Mouse (Mus musculus) kidney, postnatal 0 days (tissue): ENCODE data around the gene Tesk1. TPM values are rescaled to one million over a fixed set of nuclear protein-coding genes. Genes with fewer than 3 reads are reported as not detected.
A peak's percentile ranks its signal among the peaks of the same experiment; 100 is the strongest.

Experiments used
- ATAC-seq: fragments of 200-750 bp; cut with Nextera tagmentation; replicated peaks from 2 replicates; pipeline ENCODE4 v1.8.0; 2017; ENCODE audit warnings: low read depth, moderate number of reproducible peaks, moderate TSS enrichment, moderate library complexity; ENCODE audit not compliant: low FRiP score
- DNase-seq: peaks from one replicate; pipeline ENCODE4 v3.0.0-alpha.2; 2016; ENCODE audit warnings: low spot score
- H3K27ac ChIP-seq: fragments of 300-500 bp; sonication (generic); 2 replicates; pipeline ENCODE4 v1.5.1; 2014; ENCODE audit warnings: mild to moderate bottlenecking
- H3K27me3 ChIP-seq: fragments of 300-500 bp; sonication (generic); 2 replicates; pipeline ENCODE4 v1.6.1; 2014; ENCODE audit warnings: low read length, mixed read lengths; ENCODE audit not compliant: insufficient read depth
- H3K36me3 ChIP-seq: fragments of 300-500 bp; sonication (generic); 2 replicates; pipeline ENCODE4 v1.6.1; 2014; ENCODE audit warnings: low read length, mixed read lengths; ENCODE audit not compliant: insufficient read depth
- H3K4me1 ChIP-seq: fragments of 300-500 bp; sonication (generic); replicated peaks from 2 replicates; pipeline ENCODE4 v1.6.1; 2014; ENCODE audit warnings: antibody characterized with exemption, low read length, mixed read lengths; ENCODE audit not compliant: insufficient read depth
- H3K4me2 ChIP-seq: fragments of 300-500 bp; sonication (generic); 2 replicates; pipeline ENCODE4 v1.6.1; 2014; ENCODE audit warnings: mild to moderate bottlenecking, low read length, moderate library complexity, mixed read lengths
- H3K4me3 ChIP-seq: fragments of 300-500 bp; sonication (generic); replicated peaks from 2 replicates; pipeline ENCODE4 v1.5.1; 2014; ENCODE audit warnings: low read depth, low read length
- H3K9ac ChIP-seq: fragments of 300-500 bp; sonication (generic); 2 replicates; pipeline ENCODE4 v1.6.1; 2014; ENCODE audit warnings: low read depth, low read length
- H3K9me3 ChIP-seq: fragments of 300-500 bp; sonication (generic); replicated peaks from 2 replicates; pipeline ENCODE4 v1.6.1; 2016; ENCODE audit warnings: low read length, inconsistent platforms, mixed read lengths
- CTCF ChIP-seq: IDR thresholded peaks from 2 replicates; pipeline ENCODE4 v1.5.1; 2016; ENCODE audit warnings: antibody characterized with exemption, low read depth, mild to moderate bottlenecking, moderate library complexity
- WGBS: fragments of 180-500 bp; shearing (Covaris S2); extraction: QIAGEN DNeasy Blood & Tissue Kit; methylation state at CpG from one replicate; pipeline ENCODE4 v1.1.7; 2014; 5-methylcytosine and 5-hydroxymethylcytosine counted together
- polyA plus RNA-seq: library from polyadenylated mRNA; unstranded; fragments of >200 nt; fragmentation: Nextera tagmentation; extraction: Ambion mirVana; gene quantifications from 2 replicates; pipeline ENCODE4 v1.2.1, GENCODE M21; 2015

Gene Tesk1
- polyA plus RNA-seq, 1 experiment from 2014 or later = 9.1 TPM

DNA sequence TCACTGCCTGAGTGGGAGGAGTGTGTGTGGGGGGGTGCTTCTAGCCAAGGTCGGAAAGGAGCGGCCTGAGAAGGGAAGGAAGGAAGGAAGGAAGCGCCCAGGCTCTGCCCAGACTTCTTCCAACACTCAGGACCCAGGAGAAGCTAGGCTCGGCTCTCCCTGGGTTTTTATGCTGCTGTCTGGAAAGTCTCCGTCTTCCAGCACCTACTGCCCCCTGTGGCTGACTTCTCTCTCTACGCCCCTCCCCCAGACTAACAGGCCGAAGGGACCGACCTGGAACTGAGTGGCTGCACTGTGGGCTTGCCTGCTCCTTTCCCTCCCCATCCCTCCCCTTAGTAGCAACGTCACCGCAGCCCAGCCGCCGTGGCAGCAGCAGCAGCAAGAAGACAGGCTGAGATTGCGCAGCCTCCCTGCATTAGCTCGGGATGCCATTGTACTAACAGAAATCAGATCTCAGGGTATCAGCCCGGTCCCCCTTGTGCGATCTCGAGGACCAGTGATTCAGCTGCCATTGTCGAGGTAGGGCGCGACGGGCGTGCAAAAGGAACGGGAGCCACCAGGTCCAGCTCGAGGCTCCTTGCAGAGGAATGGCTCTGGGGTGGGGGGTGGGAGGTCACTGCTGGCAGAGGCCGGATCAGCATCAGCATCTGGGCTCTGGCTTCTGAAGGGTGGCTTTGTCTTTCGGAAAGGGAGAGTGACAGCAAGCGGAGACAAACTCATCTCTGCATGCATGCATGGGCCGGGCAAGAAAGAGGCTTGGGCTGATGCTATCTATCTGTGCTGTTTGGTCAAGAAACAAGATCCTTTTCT, 35.4 kb upstream of the Tesk1 start:
- H3K4me1 ChIP-seq = peaks cover 31% of the 10 kb centered on the region
- no peaks in the 10 kb centered on the region for H3K9me3 ChIP-seq
- peak overlapping the region; percentile 57 for H3K9ac ChIP-seq
- peak overlapping the region; percentile 92 for H3K27ac ChIP-seq
- H3K4me3 ChIP-seq = peak overlapping the region; percentile 46
- peak; percentile 99 for DNase-seq
- no peaks in the 10 kb centered on the region for H3K36me3 ChIP-seq
- peak; percentile 94 for ATAC-seq
- TF ChIP-seq CTCF = peak; percentile 82
- WGBS = 2% methylated on average over 28 of the region's 28 CpGs
- peak overlapping the region; percentile 81 for H3K4me2 ChIP-seq
- H3K27me3 ChIP-seq = no peaks in the 10 kb centered on the region

- H3K27me3 ChIP-seq = no peaks in the 10 kb centered on the region
- peak overlapping the region; percentile 57 for H3K9ac ChIP-seq
- H3K4me1 ChIP-seq = peaks cover 26% of the 10 kb centered on the region
- H3K9me3 ChIP-seq = no peaks in the 10 kb centered on the region
- peak overlapping the region; percentile 81 for H3K4me2 ChIP-seq
- TF ChIP-seq CTCF = no peak
- 55% methylated on average over 12 of the region's 12 CpGs for WGBS
- H3K4me3 ChIP-seq = peak overlapping the region; percentile 46
- ATAC-seq (no peak), DNase-seq (no peak)
- H3K36me3 ChIP-seq = no peaks in the 10 kb centered on the region
- H3K27ac ChIP-seq = peak overlapping the region; percentile 92
These were observed 34.4 kb upstream of the Tesk1 start for GRCm38 (mm10) chr4:43407071-43407920.

DNA sequence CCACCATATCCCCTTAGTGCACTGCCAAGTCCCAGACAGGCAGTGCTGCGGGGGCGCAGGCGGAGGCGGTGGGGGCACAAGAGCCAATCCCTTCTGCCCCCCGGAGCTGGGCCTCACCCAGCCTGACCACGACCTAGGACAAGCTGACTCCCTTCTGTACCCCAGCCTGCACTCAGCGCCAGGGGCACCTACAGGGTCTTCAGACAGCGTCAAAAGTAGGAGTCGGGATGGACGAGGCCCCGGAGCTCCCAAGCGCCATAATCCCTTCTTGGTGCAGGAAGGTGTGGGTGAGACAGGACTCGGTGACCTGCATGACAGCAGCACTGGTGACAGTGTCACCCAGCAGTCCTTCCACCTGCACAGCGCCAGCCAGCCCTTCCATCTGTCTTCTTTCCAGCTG, 27.0 kb upstream of the Tesk1 start:
- Histone ChIP-seq H3K4me2 (no peak overlapping the region), H3K36me3 (peaks cover 22% of the 10 kb centered on the region; the same call in 1 of the 2 replicates), H3K9ac (no peak overlapping the region), H3K9me3 (no peaks in the 10 kb centered on the region), H3K4me3 (no peak overlapping the region), H3K27me3 (no peaks in the 10 kb centered on the region), H3K27ac (no peak overlapping the region), H3K4me1 (peaks cover 32% of the 10 kb centered on the region)
- WGBS = 86% methylated on average over 14 of the region's 14 CpGs
- no peak for TF ChIP-seq CTCF
- ATAC-seq (no peak), DNase-seq (no peak)

DNA sequence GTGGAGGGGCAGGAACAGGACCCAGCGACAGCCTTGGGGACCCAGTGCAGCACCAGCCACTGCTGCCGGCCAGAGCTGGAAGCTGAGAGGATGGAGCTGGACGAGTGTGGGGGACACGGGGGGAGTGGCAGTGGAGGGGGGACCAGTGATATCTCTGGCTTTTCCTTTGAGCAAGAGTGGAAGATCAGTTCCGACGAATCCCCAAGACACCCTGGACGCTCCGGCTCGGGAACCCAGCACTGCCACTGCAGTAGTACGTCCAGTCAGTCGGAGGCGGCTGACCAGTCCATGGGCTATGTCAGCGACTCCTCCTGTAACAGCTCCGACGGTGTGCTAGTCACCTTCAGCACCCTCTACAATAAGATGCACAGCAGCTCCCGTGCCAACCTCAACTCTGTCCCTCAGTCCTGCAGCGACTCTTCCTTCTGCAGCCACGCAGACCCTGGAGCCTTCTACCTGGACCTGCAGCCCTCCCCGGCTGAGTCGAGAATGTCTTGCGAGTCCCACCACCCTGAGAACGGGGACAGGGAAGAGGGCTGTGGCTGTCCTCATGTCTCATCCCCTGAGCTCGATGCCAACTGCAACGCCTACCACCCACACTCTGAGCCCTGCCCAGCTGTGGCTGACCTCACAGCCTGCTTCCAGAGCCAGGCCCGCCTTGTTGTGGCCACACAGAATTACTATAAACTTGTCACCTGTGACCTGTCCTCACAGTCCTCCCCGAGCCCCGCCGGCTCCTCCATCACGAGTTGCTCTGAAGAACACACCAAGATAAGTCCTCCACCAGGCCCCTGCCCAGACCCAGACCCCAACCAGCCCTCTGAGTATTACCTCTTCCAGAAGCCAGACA, 26.3 kb upstream of the Tesk1 start:
- no peak for ATAC-seq
- no peak overlapping the region for H3K9ac ChIP-seq
- TF ChIP-seq CTCF = no peak
- DNase-seq = no peak
- no peaks in the 10 kb centered on the region for H3K9me3 ChIP-seq
- no peaks in the 10 kb centered on the region for H3K27me3 ChIP-seq
- WGBS = 89% methylated on average over 29 of the region's 29 CpGs
- H3K4me3 ChIP-seq = no peak overlapping the region
- H3K4me1 ChIP-seq = peaks cover 36% of the 10 kb centered on the region
- peaks cover 22% of the 10 kb centered on the region; the same call in 1 of the 2 replicates for H3K36me3 ChIP-seq
- no peak overlapping the region for H3K27ac ChIP-seq
- H3K4me2 ChIP-seq = no peak overlapping the region

GRCm38 (mm10) chr4:43416071-43416490, 25.7 kb upstream of the Tesk1 start:
- peaks cover 36% of the 10 kb centered on the region for H3K4me1 ChIP-seq
- no peaks in the 10 kb centered on the region for H3K9me3 ChIP-seq
- H3K9ac ChIP-seq = no peak overlapping the region
- TF ChIP-seq CTCF = no peak
- no peak overlapping the region for H3K27ac ChIP-seq
- peaks cover 22% of the 10 kb centered on the region; the same call in 1 of the 2 replicates for H3K36me3 ChIP-seq
- ATAC-seq = no peak
- H3K4me3 ChIP-seq = no peak overlapping the region
- no peaks in the 10 kb centered on the region for H3K27me3 ChIP-seq
- WGBS = 95% methylated on average over 22 of the region's 22 CpGs
- DNase-seq = no peak
- H3K4me2 ChIP-seq = no peak overlapping the region
